Mouse (Mus musculus) ES-CJ7 (cell line): ENCODE measurements around the gene Osmr.
A peak's percentile ranks its signal among the peaks of the same experiment; 100 is the strongest.

Experiments
- DNase-seq: peaks from one replicate; pipeline ENCODE4 v3.0.0; 2011; ENCODE audit warnings: low read depth, low spot score

Gene Osmr

DNA sequence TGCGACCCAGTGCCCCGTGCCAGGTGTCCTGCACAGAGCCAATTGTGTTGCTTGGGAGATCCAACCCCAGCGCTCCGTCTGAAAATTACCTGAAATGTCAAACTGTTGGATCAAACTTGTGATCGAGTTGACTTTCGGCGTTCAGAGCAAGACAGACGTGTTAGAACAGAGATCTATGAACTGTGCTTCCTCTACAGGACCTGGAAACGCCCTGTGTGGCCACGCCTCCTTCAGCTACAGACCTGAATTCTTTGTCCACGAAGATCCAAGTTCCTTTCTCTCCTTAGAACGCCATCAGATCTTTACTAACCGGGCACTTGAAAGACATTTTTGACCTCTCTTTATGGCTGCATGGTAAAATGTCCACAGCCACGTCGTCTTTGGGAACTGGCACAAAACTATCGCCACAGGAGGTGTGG is at the start of gene Osmr:
Gene Osmr (minus strand): TSS at position 369 of the 419 bp plus-strand sequence.
- DNase-seq, result peak; percentile 49

GRCm38 (mm10) chr15:6919406-6919805 is 44.6 kb upstream of the Osmr start:
- DNase-seq, result no peak

DNA sequence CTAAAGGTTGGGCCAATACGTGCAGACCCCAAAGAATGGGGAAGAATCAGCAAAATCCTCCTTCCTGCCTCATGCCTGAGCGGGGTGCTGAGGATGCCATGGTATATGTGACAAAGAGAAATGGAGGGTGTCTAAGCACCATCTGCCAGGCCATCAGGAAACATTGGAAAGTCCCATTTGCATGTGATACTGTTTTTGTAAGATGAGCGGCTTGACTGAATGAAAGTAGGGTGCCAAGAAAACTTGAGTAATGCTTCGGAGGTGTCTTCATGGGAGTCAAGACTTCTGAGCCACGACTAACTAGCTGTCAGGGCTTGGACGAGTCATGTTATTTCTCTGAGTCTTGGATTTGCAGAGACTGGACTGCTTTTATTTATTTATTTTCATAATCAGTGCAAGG is 39.4 kb upstream of the Osmr start:
- no peak for DNase-seq

- DNase-seq, result peak; percentile 91
Measured at GRCm38 (mm10) chr15:6909669-6910068, 34.9 kb upstream of the Osmr start.

- no peak for DNase-seq
Measured at GRCm38 (mm10) chr15:6909084-6909483, 34.3 kb upstream of the Osmr start.

DNA sequence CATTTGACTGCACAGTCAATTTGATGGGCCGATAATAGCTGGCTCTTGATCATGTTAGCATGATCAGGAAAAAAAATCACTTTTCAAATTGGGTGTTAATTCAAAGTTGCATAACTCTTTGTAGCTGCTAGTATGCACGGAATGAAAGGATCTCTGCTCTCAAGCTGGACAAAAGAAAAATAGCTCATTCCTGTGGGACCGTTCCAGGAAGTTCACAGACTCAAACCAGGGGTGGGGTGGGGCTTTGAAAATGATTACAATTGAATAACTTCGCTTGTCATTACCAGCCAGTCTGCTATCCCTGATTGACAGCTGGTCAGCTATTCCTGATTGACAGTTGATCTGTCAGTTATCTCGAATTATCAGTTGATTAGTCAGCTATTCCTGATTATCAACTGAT is 33.8 kb upstream of the Osmr start:
- DNase-seq, result no peak

- DNase-seq, result no peak
Measured at GRCm38 (mm10) chr15:6906260-6907047, 31.7 kb upstream of the Osmr start.

- DNase-seq, result no peak
Measured at GRCm38 (mm10) chr15:6905726-6906125, 31.0 kb upstream of the Osmr start.

GRCm38 (mm10) chr15:6903286-6903975 is 28.7 kb upstream of the Osmr start:
- DNase-seq, result peak; percentile 70

DNA sequence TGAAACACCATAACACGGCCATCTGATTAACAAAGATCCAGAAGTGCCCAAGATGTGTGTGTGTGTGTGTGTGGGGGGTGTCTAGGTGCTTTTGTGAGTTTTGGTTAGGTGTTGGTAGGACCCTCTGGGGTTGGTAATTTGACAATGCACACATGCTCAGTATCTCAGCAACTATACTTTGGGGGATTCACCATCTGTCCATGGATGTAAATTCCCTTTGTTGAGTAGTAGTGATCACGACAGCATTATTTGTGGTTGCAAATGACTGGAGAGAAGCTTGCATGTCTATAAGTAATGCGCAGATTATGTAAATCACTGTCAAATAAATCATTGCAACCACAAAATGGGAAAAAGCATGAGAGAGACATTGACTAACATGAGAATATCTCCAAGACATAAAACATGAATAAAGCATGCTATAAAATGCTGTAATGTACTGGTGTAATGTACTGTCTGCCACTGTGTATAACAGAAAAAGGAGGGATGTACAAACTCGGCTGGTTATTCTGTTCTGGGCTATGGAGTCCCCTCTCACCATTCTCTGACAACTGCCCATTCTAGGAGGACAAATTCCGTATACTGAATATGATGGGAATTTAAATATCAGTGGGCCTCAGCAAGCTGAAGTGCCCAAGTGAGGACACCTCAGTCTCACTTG is 27.3 kb upstream of the Osmr start:
- no peak for DNase-seq

- peak; percentile 55 for DNase-seq
Measured at GRCm38 (mm10) chr15:6901236-6901635, 26.5 kb upstream of the Osmr start.

DNA sequence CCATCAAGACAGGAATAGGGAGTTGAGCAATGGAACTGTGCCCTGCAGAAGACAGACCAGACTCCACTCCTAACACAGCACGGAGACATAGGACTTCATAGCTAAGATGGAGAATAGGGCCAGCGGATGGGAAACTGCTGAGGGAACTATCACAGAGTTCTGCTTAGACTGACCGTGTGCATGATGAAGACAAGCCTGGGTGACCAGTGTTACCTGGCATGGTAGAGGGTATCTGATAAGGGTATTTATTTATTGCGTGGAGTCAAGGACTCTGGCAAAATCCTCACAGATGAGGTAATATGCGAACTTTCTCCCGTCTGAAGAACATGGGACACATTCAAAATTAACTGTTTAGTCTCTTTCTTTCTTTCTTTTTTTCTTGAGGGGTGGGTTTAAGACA is 9.5 kb upstream of the Osmr start:
- DNase-seq, result no peak

GRCm38 (mm10) chr15:6883816-6884215 is 9.0 kb upstream of the Osmr start:
- peak; percentile 69 for DNase-seq

DNA sequence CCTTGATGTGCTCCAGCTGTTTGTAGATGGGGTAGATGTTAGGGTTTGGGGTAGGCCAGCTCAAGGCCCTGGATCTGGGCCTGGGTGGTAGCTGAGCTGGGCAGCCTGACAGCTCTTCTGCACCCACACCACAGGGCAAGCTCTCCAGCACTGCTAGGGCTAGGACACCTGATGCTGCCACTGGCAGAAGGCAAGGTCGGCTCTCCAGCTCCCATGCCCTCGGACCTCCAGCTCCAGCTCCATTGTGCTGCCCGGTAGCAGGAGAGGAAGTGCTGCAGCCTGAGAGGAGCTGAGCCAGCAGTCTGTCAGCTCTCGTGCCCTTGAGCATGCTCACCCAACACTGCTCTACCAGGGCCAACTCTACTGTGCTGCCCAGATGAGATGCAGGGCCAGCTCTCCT is 8.3 kb upstream of the Osmr start:
- no peak for DNase-seq

GRCm38 (mm10) chr15:6882180-6882579 is 7.4 kb upstream of the Osmr start:
- peak; percentile 56 for DNase-seq

- peak; percentile 53 for DNase-seq
Measured at GRCm38 (mm10) chr15:6881211-6881610, 6.4 kb upstream of the Osmr start.

- DNase-seq, result no peak
Measured at GRCm38 (mm10) chr15:6873807-6874600, 765 bp downstream of the Osmr start.

DNA sequence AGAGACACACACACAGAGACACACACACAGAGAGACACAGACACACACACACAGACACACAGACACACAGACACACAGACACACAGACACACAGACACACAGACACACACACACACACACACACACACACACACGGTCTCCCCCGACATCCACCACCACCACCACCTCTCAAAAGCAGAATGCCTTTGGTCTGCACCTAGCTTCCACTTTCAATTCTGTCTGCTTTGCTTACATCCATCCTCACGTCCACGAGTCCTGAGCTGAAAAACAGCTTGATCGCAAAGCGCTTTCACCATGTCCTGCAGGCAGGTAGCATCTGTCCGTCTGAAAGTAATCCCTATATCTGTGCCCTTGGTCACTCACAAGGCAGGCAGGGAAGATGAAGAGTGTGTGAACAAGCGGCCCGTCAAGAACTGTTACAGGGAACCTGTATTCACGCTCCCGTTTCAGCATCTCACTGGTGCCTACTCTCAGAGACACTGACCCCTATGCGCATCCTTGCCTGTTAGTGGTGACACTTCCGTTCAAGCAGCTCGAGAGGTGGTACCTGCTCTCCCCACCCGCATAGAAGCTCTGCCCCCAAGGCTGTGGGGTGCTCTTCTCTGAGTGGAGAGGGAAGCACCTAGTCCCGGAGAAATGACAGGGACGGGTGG is 1.5 kb downstream of the Osmr start:
- no peak for DNase-seq

GRCm38 (mm10) chr15:6871621-6872359 is 3.0 kb downstream of the Osmr start:
- no peak for DNase-seq

DNA sequence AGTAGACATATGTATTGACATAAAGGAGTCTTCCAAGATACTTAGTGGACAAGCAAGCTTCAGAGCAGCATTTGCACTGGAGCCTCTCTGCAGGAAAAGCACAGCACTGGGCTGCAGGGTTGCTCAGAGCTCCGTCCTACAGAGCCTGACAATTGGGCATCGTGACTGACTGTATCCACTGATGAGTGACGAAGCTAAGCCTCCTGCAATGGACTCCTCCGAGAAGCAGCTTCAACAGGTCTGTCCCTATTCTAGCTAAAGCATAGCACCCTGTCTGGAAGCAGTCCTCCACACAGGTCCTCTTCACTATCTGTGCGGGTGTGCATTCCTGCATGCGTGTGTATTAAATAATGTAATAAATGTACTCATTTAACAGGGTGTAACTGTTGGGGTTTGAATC is 7.9 kb downstream of the Osmr start:
- DNase-seq, result no peak

- no peak for DNase-seq
Measured at GRCm38 (mm10) chr15:6862125-6862524, 12.6 kb downstream of the Osmr start.
